Mouse (Mus musculus): ENCODE data around the gene Il5. TPM values are rescaled to one million over a fixed set of nuclear protein-coding genes. Genes with fewer than 3 reads are reported as not detected.

Il5 gene
- polyA plus RNA-seq, 1 experiment from 2014 or later, result not detected

GRCm38 (mm10) chr11:53762827-53763495 is 42.4 kb downstream of the Il5 start:
- Histone ChIP-seq H3K9ac (peak overlapping the region; percentile 53; the same call in 1 of the 2 replicates), H3K4me1 (peaks cover 37% of the 10 kb centered on the region), H3K4me2 (peak overlapping the region; percentile 74), H3K27me3 (peaks cover 47% of the 10 kb centered on the region), H3K27ac (peak overlapping the region; percentile 19; the same call in 1 of the 2 replicates), H3K36me3 (ENCODE audit: poor library complexity, severe bottlenecking) (no peaks in the 10 kb centered on the region), H3K9me3 (replicated peaks) (no peaks in the 10 kb centered on the region), H3K4me3 (peak overlapping the region; percentile 35)
- 0 out of 2 replicates have a peak, but pooled peaks have one; percentile 17 for ATAC-seq
- WGBS, result 8% methylated on average over 23 of the region's 23 CpGs

- WGBS, result 4% methylated on average over 33 of the region's 33 CpGs
- H3K27ac ChIP-seq, result peak overlapping the region; percentile 19
Observed at GRCm38 (mm10) chr11:53763496-53764140, 43.0 kb downstream of the Il5 start.

GRCm38 (mm10) chr11:53764581-53764980 is 44.0 kb downstream of the Il5 start:
- H3K27ac ChIP-seq, result no peak overlapping the region
- ATAC-seq, result no peak
- peaks cover 33% of the 10 kb centered on the region for H3K4me1 ChIP-seq
- H3K9me3 ChIP-seq (replicated peaks), result no peaks in the 10 kb centered on the region
- H3K36me3 ChIP-seq (ENCODE audit: poor library complexity, severe bottlenecking), result no peaks in the 10 kb centered on the region
- H3K4me2 ChIP-seq, result no peak overlapping the region
- peaks cover 55% of the 10 kb centered on the region for H3K27me3 ChIP-seq
- no peak overlapping the region for H3K4me3 ChIP-seq
- no peak overlapping the region for H3K9ac ChIP-seq
- 50% methylated on average over 5 of the region's 5 CpGs for WGBS

More at GRCm38 (mm10) chr11:53763496-53764140, 43.0 kb downstream of the Il5 start:
- ATAC-seq, result peak; percentile 74
- Histone ChIP-seq H3K4me1 (peaks cover 37% of the 10 kb centered on the region), H3K36me3 (ENCODE audit: poor library complexity, severe bottlenecking) (no peaks in the 10 kb centered on the region), H3K4me2 (peak overlapping the region; percentile 74), H3K27me3 (peaks cover 49% of the 10 kb centered on the region), H3K9me3 (replicated peaks) (no peaks in the 10 kb centered on the region), H3K9ac (peak overlapping the region; percentile 53), H3K4me3 (peak overlapping the region; percentile 35)

GRCm38 (mm10) chr11:53768422-53769184 is 48.0 kb downstream of the Il5 start:
- no peak overlapping the region for H3K27ac ChIP-seq
- no peak for ATAC-seq
- H3K9ac ChIP-seq, result no peak overlapping the region
- H3K36me3 ChIP-seq (ENCODE audit: poor library complexity, severe bottlenecking), result no peaks in the 10 kb centered on the region
- peaks cover 29% of the 10 kb centered on the region for H3K27me3 ChIP-seq
- whole genome bisulfite sequencing, result 79% methylated on average over 13 of the region's 13 CpGs
- no peaks in the 10 kb centered on the region for H3K9me3 ChIP-seq (replicated peaks)
- H3K4me3 ChIP-seq, result no peak overlapping the region
- no peak overlapping the region for H3K4me2 ChIP-seq
- peaks cover 18% of the 10 kb centered on the region for H3K4me1 ChIP-seq

- ATAC-seq, result no peak
- Histone ChIP-seq H3K9ac (no peak overlapping the region), H3K27ac (no peak overlapping the region), H3K9me3 (replicated peaks) (no peaks in the 10 kb centered on the region), H3K27me3 (peaks cover 26% of the 10 kb centered on the region), H3K4me2 (peak overlapping the region; percentile 98), H3K4me3 (peak overlapping the region; percentile 74), H3K4me1 (peaks cover 13% of the 10 kb centered on the region; the same call in 1 of the 2 replicates), H3K36me3 (ENCODE audit: poor library complexity, severe bottlenecking) (no peaks in the 10 kb centered on the region; the same call in 1 of the 2 replicates)
- 60% methylated on average over 12 of the region's 12 CpGs for WGBS
Observed at GRCm38 (mm10) chr11:53769185-53769576, 48.6 kb downstream of the Il5 start.

GRCm38 (mm10) chr11:53769760-53770124 is 49.1 kb downstream of the Il5 start, which contains the start of gene Irf1:
Gene Irf1 (plus strand): TSS chr11:53770014.
- ATAC-seq, result peak; percentile 97
- Histone ChIP-seq H3K9me3 (replicated peaks) (no peaks in the 10 kb centered on the region), H3K27ac (no peak within 1 kb of the TSS), H3K36me3 (ENCODE audit: poor library complexity, severe bottlenecking) (no peaks in the 10 kb centered on the region; the same call in 1 of the 2 replicates), H3K4me1 (0 out of 2 replicates have a peak, but pooled peaks cover 12% of the 10 kb centered on the region), H3K27me3 (peaks cover 26% of the 10 kb centered on the region), H3K9ac (peak within 1 kb of the TSS; percentile 73), H3K4me2 (peak within 1 kb of the TSS; percentile 98), H3K4me3 (peak within 1 kb of the TSS; percentile 74)
- whole genome bisulfite sequencing, result under 1% methylated on average over 40 of the region's 40 CpGs

GRCm38 (mm10) chr11:53770125-53770791 is 49.7 kb downstream of the Il5 start:
- peak; percentile 83 for ATAC-seq
- Histone ChIP-seq H3K36me3 (ENCODE audit: poor library complexity, severe bottlenecking) (no peaks in the 10 kb centered on the region; the same call in 1 of the 2 replicates), H3K9ac (peak overlapping the region; percentile 73), H3K27ac (no peak overlapping the region), H3K27me3 (peaks cover 26% of the 10 kb centered on the region), H3K4me3 (peak overlapping the region; percentile 74), H3K9me3 (replicated peaks) (no peaks in the 10 kb centered on the region), H3K4me2 (peak overlapping the region; percentile 98), H3K4me1 (0 out of 2 replicates have a peak, but pooled peaks cover 12% of the 10 kb centered on the region)
- WGBS, result under 1% methylated on average over 71 of the region's 75 CpGs

GRCm38 (mm10) chr11:53771001-53771744 is 50.6 kb downstream of the Il5 start:
- 83% methylated on average over 11 of the region's 11 CpGs for WGBS
- Histone ChIP-seq H3K4me3 (peak overlapping the region; percentile 74), H3K36me3 (ENCODE audit: poor library complexity, severe bottlenecking) (peaks cover 3% of the 10 kb centered on the region; the same call in 1 of the 2 replicates), H3K27ac (no peak overlapping the region), H3K4me1 (0 out of 2 replicates have a peak, but pooled peaks cover 12% of the 10 kb centered on the region), H3K9ac (no peak overlapping the region), H3K4me2 (peak overlapping the region; percentile 98), H3K27me3 (peaks cover 26% of the 10 kb centered on the region), H3K9me3 (replicated peaks) (no peaks in the 10 kb centered on the region)
- ATAC-seq, result no peak

- peaks cover 22% of the 10 kb centered on the region for H3K27me3 ChIP-seq
- H3K27ac ChIP-seq, result no peak overlapping the region
- H3K9ac ChIP-seq, result no peak overlapping the region
- ATAC-seq, result no peak
- H3K9me3 ChIP-seq (replicated peaks), result no peaks in the 10 kb centered on the region
- peaks cover 9% of the 10 kb centered on the region; the same call in 1 of the 2 replicates for H3K36me3 ChIP-seq (ENCODE audit: poor library complexity, severe bottlenecking)
- WGBS, result 81% methylated on average over 9 of the region's 9 CpGs
- 0 out of 2 replicates have a peak, but pooled peaks cover 12% of the 10 kb centered on the region for H3K4me1 ChIP-seq
- H3K4me2 ChIP-seq, result no peak overlapping the region
- no peak overlapping the region for H3K4me3 ChIP-seq
Observed at GRCm38 (mm10) chr11:53772536-53772935, 51.9 kb downstream of the Il5 start.

GRCm38 (mm10) chr11:53773087-53773486 is 52.5 kb downstream of the Il5 start, which contains the start of gene Gm17334:
Gene Gm17334 (minus strand): TSS chr11:53773187.
- peaks cover 9% of the 10 kb centered on the region; the same call in 1 of the 2 replicates for H3K36me3 ChIP-seq (ENCODE audit: poor library complexity, severe bottlenecking)
- no peak for ATAC-seq
- no peaks in the 10 kb centered on the region for H3K9me3 ChIP-seq (replicated peaks)
- no peak within 1 kb of the TSS for H3K4me3 ChIP-seq
- no peak within 1 kb of the TSS for H3K4me2 ChIP-seq
- 87% methylated on average over 5 of the region's 5 CpGs for WGBS
- no peak within 1 kb of the TSS for H3K27ac ChIP-seq
- no peak within 1 kb of the TSS for H3K9ac ChIP-seq
- peaks cover 22% of the 10 kb centered on the region for H3K27me3 ChIP-seq
- 0 out of 2 replicates have a peak, but pooled peaks cover 12% of the 10 kb centered on the region for H3K4me1 ChIP-seq
